Mouse (Mus musculus): ENCODE results near the gene Pisd. TPM values are rescaled to one million over a fixed set of nuclear protein-coding genes. Genes with fewer than 3 reads are reported as not detected.

Pisd gene
- polyA plus RNA-seq, 1 experiment from 2014 or later = 63.1 TPM

DNA sequence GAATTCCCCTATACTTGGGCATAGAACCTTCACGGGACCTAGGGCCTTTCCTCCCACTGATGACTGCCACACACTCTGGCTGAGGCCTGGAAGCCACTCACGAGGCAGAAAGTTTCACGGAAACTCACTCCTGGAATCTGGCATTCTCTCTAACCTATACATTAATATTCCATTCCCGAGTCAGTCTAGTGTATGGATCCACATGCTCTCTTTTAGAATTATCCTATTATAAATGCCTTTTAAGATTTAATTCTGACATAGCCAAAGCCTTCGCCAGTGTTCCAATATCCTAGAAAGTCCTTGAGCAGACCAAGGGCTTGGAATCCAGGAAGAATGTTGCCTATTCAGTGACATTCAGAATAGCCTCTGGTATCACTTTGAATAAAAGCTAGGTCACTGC, 74.0 kb downstream of the Pisd start:
- ATAC-seq (replicated peaks; ENCODE audit: low FRiP score) (no peak), DNase-seq (ENCODE audit: low spot score) (no peak)
- H3K4me3 ChIP-seq (ENCODE audit: low read depth, low read length) = no peak overlapping the region
- no peaks in the 10 kb centered on the region for H3K36me3 ChIP-seq (ENCODE audit: control insufficient read depth, insufficient read depth, low read length)
- H3K4me2 ChIP-seq (ENCODE audit: low read depth, low read length, severe bottlenecking) = no peak overlapping the region
- H3K9ac ChIP-seq (ENCODE audit: low read length) = no peak overlapping the region
- no peaks in the 10 kb centered on the region for H3K9me3 ChIP-seq (ENCODE audit: control insufficient read depth, low read length)
- H3K27me3 ChIP-seq (ENCODE audit: control insufficient read depth, insufficient read depth, low read length) = no peaks in the 10 kb centered on the region
- no peak overlapping the region for H3K27ac ChIP-seq (ENCODE audit: low read depth, low read length)
- WGBS = 75% methylated on average over 5 of the region's 5 CpGs
- no peaks in the 10 kb centered on the region for H3K4me1 ChIP-seq (replicated peaks; ENCODE audit: control insufficient read depth, insufficient read depth, low read length)

- no peak overlapping the region for H3K9ac ChIP-seq (ENCODE audit: low read length)
- DNase-seq (ENCODE audit: low spot score) = no peak
- no peak for ATAC-seq (replicated peaks; ENCODE audit: low FRiP score)
- H3K27me3 ChIP-seq (ENCODE audit: control insufficient read depth, insufficient read depth, low read length) = no peaks in the 10 kb centered on the region
- H3K36me3 ChIP-seq (ENCODE audit: control insufficient read depth, insufficient read depth, low read length) = no peaks in the 10 kb centered on the region
- H3K4me1 ChIP-seq (replicated peaks; ENCODE audit: control insufficient read depth, insufficient read depth, low read length) = no peaks in the 10 kb centered on the region
- 89% methylated on average over 2 of the region's 2 CpGs for WGBS
- no peak overlapping the region for H3K27ac ChIP-seq (ENCODE audit: low read depth, low read length)
- H3K9me3 ChIP-seq (ENCODE audit: control insufficient read depth, low read length) = no peaks in the 10 kb centered on the region
- H3K4me3 ChIP-seq (ENCODE audit: low read depth, low read length) = no peak overlapping the region
- no peak overlapping the region for H3K4me2 ChIP-seq (ENCODE audit: low read depth, low read length, severe bottlenecking)
These were observed 79.1 kb downstream of the Pisd start for GRCm38 (mm10) chr5:32706226-32706780.

DNA sequence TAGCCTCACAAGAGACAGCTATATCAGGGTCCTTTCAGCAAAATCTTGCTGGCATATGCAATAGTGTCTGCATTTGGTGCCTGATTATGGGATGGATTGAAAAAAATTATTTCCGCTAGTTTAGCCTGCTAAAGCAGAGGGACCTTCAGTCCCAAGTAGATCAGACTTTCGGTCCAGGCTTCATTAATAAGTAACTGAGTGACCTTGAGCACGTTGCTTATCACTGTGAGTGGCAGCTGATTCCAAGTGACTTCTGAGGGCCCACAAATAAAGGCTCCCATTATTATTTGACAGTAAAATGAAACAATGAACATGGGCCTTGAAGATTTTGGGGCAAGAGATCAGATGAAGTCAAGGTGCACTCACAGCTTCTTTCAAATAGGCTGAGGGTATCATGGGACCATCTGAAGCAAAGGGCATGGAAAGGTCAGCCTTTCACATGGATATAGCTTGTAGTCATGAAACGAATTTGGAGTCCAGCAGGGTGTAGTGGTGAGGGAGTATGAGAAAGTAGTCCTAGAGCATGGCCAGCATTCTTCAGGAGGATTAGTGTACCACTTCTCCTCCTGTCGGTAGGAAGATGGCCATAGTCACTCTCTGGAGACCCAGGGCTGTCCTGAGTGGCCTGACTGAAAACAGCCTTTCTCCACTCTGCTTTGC, 88.1 kb downstream of the Pisd start:
- Histone ChIP-seq H3K9me3 (ENCODE audit: control insufficient read depth, low read length) (no peaks in the 10 kb centered on the region), H3K4me2 (ENCODE audit: low read depth, low read length, severe bottlenecking) (no peak overlapping the region), H3K27ac (ENCODE audit: low read depth, low read length) (no peak overlapping the region)

GRCm38 (mm10) chr5:32693411-32693810, 92.0 kb downstream of the Pisd start:
- ATAC-seq (replicated peaks; ENCODE audit: low FRiP score) (no peak), DNase-seq (ENCODE audit: low spot score) (no peak)
- Histone ChIP-seq H3K4me1 (replicated peaks; ENCODE audit: control insufficient read depth, insufficient read depth, low read length) (no peaks in the 10 kb centered on the region), H3K9me3 (ENCODE audit: control insufficient read depth, low read length) (no peaks in the 10 kb centered on the region), H3K9ac (ENCODE audit: low read length) (no peak overlapping the region), H3K4me3 (ENCODE audit: low read depth, low read length) (no peak overlapping the region), H3K27me3 (ENCODE audit: control insufficient read depth, insufficient read depth, low read length) (no peaks in the 10 kb centered on the region), H3K36me3 (ENCODE audit: control insufficient read depth, insufficient read depth, low read length) (no peaks in the 10 kb centered on the region), H3K4me2 (ENCODE audit: low read depth, low read length, severe bottlenecking) (no peak overlapping the region), H3K27ac (ENCODE audit: low read depth, low read length) (no peak overlapping the region)
- WGBS = 76% methylated on average over 2 of the region's 2 CpGs

More for the DNA sequence above, 88.1 kb downstream of the Pisd start:
- DNase-seq (ENCODE audit: low spot score) = no peak
- WGBS = 76% methylated on average over 5 of the region's 5 CpGs
- H3K4me1 ChIP-seq (replicated peaks; ENCODE audit: control insufficient read depth, insufficient read depth, low read length) = no peaks in the 10 kb centered on the region
- H3K27me3 ChIP-seq (ENCODE audit: control insufficient read depth, insufficient read depth, low read length) = no peaks in the 10 kb centered on the region
- ATAC-seq (replicated peaks; ENCODE audit: low FRiP score) = no peak
- H3K4me3 ChIP-seq (ENCODE audit: low read depth, low read length) = no peak overlapping the region
- H3K36me3 ChIP-seq (ENCODE audit: control insufficient read depth, insufficient read depth, low read length) = no peaks in the 10 kb centered on the region
- no peak overlapping the region for H3K9ac ChIP-seq (ENCODE audit: low read length)

Other genes with a start within 250 kb of the Pisd start
- 36.4 and 37.4 TPM in 2 replicates for gene Yes1, start 174.5 kb downstream of the Pisd start, polyA plus RNA-seq (2014; fragmentation: Nextera tagmentation; extraction: Ambion mirVana)
- not detected in 2 replicates for gene Gm20671, start 41.5 kb upstream of the Pisd start, polyA plus RNA-seq (2014; fragmentation: Nextera tagmentation; extraction: Ambion mirVana)
- 14.2 and 15.3 TPM in 2 replicates for gene Prr14l, start 68.6 kb upstream of the Pisd start, polyA plus RNA-seq (2014; fragmentation: Nextera tagmentation; extraction: Ambion mirVana)
- gene Depdc5, start 78.1 kb upstream of the Pisd start, polyA plus RNA-seq (2014; fragmentation: Nextera tagmentation; extraction: Ambion mirVana) = 32.6 and 40.3 TPM in 2 replicates
- 436 and 450 TPM in 2 replicates for gene Ywhah, start 233.2 kb upstream of the Pisd start, polyA plus RNA-seq (2014; fragmentation: Nextera tagmentation; extraction: Ambion mirVana)